Mouse (Mus musculus) bone marrow, adult 2 months (tissue): ENCODE measurements around the gene Derl3.

ENCODE experiments used
- CTCF ChIP-seq: fragments of 200-500 bp; IDR thresholded peaks from 2 replicates; pipeline ENCODE4 v1.5.1; 2011; ENCODE audit warnings: low read length, control low read depth; ENCODE audit not compliant: control insufficient read depth, insufficient read depth
- POLR2A ChIP-seq: fragments of 200-500 bp; IDR thresholded peaks from 2 replicates; pipeline ENCODE4 v1.6.1; 2011; ENCODE audit warnings: low read depth, mild to moderate bottlenecking, control low read depth, low read length, borderline replicate concordance; ENCODE audit not compliant: control insufficient read depth

DNA sequence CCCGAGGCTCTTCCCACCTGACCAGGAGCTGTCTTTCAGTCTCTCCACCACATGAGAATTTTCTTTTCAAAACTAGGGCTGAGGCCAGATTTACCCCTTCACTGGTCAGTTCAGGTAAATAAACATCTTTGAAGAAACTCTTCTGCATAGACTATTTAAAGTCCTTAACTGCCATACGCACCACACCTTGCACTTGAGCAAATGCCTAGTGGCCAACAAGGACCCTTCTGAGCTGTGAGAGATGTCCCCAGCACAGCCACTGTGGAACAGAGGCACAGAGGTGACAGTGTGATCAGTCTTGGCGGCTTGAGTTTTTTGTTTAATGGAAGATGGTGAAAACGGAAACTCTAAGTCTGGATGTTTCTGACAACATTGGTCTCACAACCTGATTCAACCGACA is 25.8 kb downstream of the Derl3 start:
- no peak for TF ChIP-seq CTCF
- TF ChIP-seq POLR2A = no peak
